Mouse (Mus musculus): ENCODE measurements around the gene Kif16b. TPM values are rescaled to one million over a fixed set of nuclear protein-coding genes. Genes with fewer than 3 reads are reported as not detected.
"Not testable (repeated sequence)": the region's sequence is repeated elsewhere in the genome, so short reads cannot be mapped to it uniquely, and the experiment has no call there.

Kif16b gene
- total RNA-seq, 2 experiments from 2014 or later, result 24.0 to 24.2 TPM

DNA sequence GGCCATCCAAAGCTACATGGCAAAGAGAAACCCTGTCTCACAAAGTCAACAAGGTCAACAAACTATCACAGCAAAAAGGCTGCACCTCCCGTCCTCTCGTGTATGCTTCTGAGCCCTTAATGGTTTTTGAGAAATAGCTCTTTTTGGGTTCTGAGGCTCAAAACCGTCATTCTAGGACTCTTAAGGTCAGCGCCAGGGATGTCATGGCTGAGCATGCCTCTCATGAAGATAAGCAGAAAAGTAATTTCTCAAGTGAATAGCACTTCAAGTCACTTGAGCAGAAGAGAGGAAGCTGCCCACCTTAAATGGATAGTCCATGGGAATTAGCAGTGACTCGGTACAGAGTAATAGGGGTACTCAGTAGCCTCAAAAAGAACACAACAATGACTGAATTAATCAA, 291.1 kb downstream of the Kif16b start:
- intact Hi-C loops (cut with DNase I), result loop anchor here (10.0 kb wide), 1 partner anchor 205 kb away; no protein-coding TSS in a partner anchor
- DNase-seq, result no peak

DNA sequence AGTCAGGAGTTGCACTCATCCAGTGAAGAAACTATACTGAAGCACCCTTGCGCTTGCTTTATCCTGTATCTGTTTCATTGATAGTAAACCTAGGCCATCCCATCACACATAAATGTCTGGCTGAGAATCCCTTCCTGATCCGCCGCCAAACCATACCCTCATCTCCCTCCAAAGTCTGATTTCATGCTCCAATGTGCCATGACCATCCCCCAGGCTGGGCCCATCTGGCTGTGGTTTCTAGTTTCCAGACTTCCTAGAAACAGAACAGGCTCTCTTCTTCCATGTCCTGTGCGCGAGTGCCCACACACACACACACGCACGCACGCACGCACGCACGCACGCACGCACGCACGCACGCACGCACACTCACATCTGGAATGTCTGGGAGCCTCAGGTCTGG, 292.6 kb downstream of the Kif16b start:
- no peak for DNase-seq
- intact Hi-C loops (cut with DNase I), result no loop called here

DNA sequence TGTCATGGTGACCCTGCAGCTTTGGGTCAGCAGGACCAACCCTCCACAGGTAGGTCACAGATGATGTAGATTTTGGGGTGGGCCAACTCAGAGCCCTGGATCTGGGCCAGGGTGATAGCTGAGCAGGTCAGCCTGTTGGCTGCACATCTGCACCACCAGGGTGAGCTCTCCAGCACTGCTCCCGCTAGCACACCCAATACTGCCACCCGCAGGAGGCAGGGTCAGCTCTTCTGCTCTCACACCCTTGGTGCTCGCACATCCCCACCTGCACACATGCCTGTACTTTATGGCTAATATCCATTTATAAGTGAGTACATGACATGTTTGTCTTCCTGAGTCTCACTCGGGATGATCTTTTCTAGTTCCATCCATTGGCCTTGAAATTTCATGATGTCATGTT, 296.6 kb downstream of the Kif16b start:
- DNase-seq, result no peak
- intact Hi-C loops (cut with DNase I), result no loop called here

DNA sequence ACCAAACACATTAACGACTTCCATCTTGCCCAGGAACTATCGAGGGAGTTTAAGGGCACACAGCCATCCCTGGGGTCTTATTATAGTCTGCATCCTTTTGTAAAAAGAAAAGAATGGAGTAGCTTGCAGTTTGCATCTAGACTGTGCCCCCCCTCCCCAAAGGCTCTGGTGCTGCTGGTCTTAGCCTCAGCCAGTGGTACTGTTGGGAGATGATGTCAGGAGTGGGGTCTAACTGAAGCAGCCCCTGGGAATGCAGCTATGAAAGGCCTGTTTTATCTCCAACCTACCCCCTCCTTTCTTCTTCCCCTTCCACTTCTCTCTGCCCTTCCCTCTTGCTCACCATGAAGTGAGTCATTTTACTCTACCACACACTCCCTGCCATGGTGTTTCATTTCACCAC, 298.1 kb downstream of the Kif16b start:
- DNase-seq, result no peak
- intact Hi-C loops (cut with DNase I), result no loop called here

DNA sequence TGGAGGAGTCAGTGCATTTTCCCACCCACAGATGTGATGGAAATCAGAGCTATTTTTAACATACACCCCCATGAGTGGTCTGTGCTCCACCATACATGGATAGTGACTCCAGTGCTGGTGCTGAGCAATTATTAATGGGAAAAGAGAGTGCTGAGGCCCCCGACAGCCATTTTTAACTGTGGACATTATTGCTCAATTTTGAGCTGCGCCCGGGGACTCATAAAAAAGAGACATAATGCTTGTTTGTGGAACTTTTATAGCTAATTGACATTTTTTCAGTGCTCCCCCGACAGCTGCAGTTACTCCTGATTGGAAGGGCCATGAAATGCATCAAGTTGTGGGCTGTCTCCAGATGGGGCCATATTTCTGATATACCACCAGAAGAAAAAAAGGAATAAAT, 302.1 kb downstream of the Kif16b start:
- DNase-seq, result no peak
- intact Hi-C loops (cut with DNase I), result no loop called here

DNA sequence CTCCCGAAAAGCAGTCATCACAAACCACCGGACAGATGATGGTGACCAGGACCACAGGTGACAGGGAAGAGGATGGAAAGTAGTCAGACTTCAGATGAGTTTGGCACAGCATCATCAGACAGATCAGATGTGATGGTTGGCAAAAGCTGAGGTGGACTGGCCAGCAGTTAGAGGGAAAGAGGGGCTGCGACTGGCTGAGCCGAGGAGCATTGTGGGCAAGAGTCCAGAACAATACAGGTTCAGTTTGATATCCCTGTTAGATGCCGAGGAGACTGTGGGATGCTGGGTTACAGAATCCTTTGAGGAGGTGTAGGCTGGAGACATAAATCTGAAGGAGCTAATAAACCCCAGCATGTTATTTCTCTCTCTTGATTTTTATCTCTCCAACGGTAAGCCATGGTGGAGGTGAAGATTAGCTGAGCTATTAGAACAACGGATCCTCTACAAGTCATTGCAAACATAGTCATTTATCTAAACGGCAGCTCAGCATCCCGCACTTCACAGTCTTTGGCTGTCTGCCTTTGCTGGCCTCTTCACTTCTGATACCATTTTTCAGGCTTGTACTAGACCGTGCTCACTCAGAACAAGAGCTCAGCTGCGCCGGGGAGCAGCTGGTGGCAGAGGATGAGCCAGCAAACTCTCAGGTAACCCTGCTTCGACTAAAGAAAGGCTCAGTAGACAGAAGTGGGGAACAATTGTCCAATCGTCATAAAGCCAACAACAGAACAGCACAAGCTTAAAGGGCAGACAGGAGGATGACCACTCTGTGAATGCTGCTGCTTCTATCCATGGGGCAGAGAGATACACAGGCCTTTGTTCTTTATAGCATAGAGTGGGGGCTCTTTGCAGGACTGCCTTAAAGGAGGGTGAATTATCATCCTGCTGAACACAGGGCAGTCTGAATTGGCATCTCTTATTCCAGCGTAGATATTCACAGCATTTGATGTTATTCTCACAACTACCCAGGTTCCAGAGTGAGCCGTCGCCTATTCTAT, 304.9 kb downstream of the Kif16b start:
- intact Hi-C loops (cut with DNase I), result no loop called here
- no peak for DNase-seq

DNA sequence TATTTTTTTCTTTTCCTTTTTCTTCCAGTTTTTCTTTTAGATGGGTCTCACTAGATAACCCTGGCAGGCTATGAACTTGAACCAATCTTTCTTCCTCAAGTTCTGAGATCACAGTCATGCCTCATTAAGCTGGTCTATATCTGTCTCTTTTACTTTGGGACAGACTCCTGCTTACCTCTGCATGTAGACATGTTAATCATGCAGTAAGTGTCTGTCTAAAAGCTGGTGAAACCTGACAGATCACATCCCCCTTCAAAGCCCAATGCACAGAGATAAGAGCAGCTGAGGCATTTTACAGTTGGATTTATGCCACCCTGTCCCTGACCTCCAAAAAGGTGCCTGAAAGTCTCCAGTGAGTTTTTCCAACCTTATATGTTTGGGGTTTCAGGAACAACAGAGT, 310.4 kb downstream of the Kif16b start:
- intact Hi-C loops (cut with DNase I), result no loop called here

DNA sequence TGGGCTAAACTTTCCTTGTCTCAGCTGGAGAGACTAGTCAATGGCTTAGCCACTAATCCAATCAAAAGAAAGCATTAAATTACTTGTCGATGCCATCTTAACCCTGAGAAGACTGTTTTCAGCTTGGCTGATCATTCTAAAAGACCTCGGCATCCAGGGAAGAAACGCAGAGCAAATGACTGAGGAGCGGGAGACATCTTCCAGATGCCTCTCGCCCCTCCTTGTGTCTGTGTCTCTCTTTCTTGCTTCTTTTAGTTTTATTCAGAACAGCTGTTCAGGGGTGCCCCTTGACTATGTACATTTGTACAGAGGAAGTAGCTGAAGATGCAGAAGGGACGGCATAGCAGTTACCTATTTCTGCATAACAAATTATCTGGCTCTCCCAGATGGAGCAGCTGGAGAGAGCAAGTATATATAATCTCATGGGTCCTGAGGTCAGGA, 311.0 kb downstream of the Kif16b start:
- no peak for DNase-seq
- intact Hi-C loops (cut with DNase I), result no loop called here

More for the DNA sequence above, 310.4 kb downstream of the Kif16b start:
- DNase-seq, result no peak

DNA sequence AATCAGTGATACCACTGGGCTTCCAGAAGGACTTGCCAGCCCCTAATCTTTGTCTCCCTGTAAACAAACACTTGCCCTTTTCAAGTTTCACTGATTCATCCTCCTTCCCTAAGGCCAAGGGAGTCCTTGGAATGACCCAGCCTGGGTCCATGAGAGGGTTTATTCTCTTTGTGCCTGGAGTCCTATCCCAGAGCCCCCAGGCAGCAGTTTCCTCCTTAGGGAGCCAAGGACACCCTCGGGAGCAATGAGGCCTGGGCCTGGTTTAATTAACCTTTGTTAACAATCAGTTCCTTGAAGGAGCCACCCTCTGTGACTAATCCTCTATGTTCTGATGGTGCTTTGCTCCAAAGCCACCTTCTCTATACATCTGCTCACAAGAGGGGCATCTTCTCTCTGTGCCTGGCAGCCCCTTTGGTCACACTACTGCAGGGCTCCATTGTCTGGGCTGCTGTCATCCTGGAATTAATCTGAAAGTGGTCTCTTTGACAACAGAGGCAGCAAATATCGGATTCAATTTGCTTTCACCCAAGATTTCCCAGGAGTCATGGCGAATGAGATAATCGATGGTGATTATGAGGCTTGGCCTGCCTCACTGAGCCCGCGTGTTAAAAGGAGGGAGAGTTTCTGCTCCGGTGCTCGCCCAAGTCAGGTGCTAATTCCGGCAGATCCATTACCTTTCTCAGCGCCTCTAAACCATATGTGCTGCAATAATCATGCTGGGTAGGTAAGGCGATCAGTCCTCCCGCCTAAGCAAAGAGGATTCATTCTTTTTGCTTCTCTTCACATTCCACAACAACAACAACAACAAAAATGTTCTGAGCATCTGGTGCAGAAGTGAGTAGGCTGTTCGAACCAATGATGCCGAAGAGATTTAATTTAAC, 311.7 kb downstream of the Kif16b start:
- intact Hi-C loops (cut with DNase I), result no loop called here

DNA sequence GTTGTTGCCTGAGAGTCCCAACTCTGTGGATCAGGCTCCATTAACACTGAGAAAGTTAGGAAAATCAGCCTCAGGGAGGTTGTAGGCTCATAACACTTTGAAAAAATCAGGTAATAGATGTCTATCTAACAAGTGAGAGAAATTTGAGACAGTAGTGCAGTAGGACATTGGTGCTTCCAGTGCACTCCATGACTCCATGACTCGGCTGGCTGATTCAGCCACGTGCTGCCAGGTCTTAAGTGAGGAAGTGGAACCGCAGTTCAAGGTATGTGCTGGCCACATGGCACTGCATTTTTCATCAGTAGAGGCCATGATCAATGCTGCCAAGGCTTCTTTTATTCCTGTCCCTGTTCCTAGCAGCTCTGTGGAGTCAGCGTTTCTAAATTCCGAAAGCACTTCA, 315.5 kb downstream of the Kif16b start:
- intact Hi-C loops (cut with DNase I), result no loop called here
- DNase-seq, result no peak

More for the DNA sequence above, 311.7 kb downstream of the Kif16b start:
- no peak for DNase-seq

DNA sequence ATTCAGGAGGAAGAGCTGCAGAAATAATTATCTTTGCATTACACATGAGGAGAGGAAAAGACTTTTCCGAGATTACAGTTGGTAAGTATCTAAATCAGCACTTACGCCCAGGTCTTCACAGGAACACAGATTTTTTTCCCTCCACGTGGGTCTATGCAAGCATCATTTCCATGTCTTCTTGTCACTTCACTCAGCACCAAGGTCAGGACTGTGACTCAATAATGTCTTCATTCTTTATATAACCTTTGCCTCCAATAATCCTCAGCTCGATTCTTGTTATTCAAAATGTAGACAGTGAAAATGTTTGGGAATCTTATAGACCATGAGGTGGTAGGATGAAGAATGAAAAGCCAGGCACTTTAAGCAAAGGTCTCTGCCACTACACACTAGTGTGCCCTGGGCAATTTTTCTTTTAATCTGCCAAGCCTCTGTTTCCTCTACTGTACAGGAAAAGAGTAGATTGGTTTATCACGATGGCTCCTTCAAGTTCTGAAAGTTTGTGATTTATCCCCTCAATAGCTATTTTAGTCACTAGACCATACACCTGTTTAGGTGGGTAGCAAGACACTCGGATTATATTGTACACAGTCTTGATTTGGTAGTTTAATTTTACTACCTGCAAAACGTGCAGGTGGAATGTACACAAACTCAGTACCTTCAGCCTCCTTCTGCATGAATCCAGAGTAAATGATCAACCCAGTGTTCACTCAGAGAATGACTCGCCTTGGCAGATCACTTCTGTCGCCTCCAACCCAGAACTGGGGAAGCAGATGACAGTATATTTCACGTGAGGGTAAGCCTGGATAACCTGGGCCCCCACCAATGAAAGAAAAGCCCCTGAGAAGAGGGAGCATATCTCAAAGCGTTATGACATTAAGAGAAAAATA, 316.2 kb downstream of the Kif16b start:
- intact Hi-C loops (cut with DNase I), result no loop called here
- no peak for DNase-seq

DNA sequence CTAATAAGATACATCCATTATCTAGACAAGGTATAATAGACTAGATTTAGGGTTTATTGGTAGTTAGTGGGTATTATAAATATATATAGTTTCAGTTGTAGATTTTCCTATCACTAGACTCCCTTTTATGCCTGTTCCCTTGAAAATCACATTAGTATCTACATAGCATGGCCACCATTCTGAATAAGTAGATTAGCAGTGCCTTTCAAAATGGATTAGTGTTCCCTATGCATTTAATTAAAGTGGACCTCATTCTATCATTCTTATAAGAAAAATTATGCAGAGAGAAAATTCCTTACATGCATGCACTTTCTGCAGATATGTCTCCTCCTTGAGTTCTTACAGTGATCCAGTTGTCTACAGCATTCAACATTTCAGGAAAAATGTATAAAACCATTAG, 320.9 kb downstream of the Kif16b start:
- intact Hi-C loops (cut with DNase I), result no loop called here
- DNase-seq, result no peak

DNA sequence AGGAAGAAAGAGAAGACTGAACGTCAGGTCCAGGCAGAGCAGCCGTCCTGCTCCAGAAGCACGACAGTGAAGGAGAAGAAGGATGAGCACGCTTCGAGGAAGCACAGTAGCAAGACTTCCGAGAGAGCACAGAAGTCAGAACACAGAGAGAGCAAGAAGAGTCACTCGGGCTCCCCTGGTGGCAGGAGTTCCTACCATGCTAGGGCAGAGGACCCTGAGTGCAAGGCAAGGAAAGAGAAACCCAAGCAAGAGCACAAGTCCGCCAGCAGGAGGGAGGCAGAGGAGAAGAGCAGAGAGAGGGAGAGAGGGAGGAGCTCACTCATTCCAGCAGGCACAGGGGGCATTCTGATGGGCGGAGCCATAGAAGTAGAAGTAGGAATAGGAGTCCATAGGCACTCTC, 323.9 kb downstream of the Kif16b start:
- intact Hi-C loops (cut with DNase I); DNase-seq: not testable (repeated sequence)

DNA sequence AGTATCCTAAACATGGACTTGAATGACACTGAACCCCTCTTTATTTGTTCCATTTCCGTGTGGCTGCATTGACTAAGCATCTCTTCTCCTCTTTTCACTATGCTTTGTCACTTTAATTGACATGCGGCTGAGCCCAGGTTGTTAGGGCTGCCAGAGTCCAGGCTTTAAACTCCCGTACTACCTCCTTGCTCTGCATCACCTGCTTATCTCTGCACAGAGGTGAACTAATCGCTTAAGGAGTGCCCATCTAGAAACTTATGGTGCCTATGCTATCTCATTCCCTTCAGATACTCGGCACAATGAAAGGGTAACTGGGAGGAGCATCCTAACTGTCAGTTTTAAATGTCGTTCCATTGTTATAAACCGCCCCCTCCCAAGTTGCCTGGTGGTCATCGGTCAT, 331.6 kb downstream of the Kif16b start:
- intact Hi-C loops (cut with DNase I), result no loop called here

More for the DNA sequence above, 331.6 kb downstream of the Kif16b start:
- no peak for DNase-seq

Other genes with a start within 250 kb of the Kif16b start
- gene Snrpb2, start 161.5 kb upstream of the Kif16b start, total RNA-seq (2021), result 10 to 100 TPM; 23.2 to 28.2 TPM
- not detected for gene Otor, start 176.9 kb upstream of the Kif16b start, total RNA-seq (2021)

All from heart, postnatal 14 days (tissue).